Mouse (Mus musculus) hindbrain, embryonic 14.5 days (tissue): Measurements from ENCODE around the gene Cdc25a. TPM values are rescaled to one million over a fixed set of nuclear protein-coding genes. Genes with fewer than 3 reads are reported as not detected.

Source experiments
- microRNA-seq: library from miRNA; unstranded; fragments of <30 nt; microRNA quantifications from one replicate; pipeline ENCODE4, GENCODE M21; 2016
- polyA plus RNA-seq: library from polyadenylated mRNA; unstranded; fragments of >200 nt; fragmentation: Nextera tagmentation; extraction: Ambion mirVana; gene quantifications from 2 replicates; pipeline ENCODE4 v1.2.1, GENCODE M21; 2014

Cdc25a gene
- polyA plus RNA-seq, 1 experiment from 2014 or later, result 12.5 TPM

Small RNA genes lying within 50 kb of the gene (microRNA-seq; reads per million reads assigned to microRNA genes)
- 0.97 reads per million for gene Mir7089

Other genes with a start within 250 kb of the Cdc25a start
- not detected in 2 replicates for gene Fbxw24, start 249.5 kb upstream of the Cdc25a start, polyA plus RNA-seq
- not detected in 2 replicates for gene Fbxw25, start 210.9 kb upstream of the Cdc25a start, polyA plus RNA-seq
- 0.22 TPM in 1 of 2 replicates, not detected in the other for gene Fbxw18, start 172.9 kb upstream of the Cdc25a start, polyA plus RNA-seq
- not detected in 2 replicates for gene Fbxw26, start 129.5 kb upstream of the Cdc25a start, polyA plus RNA-seq
- not detected in 2 replicates for gene Fbxw27, start 84.9 kb upstream of the Cdc25a start, polyA plus RNA-seq
- 0.33 TPM in 1 of 2 replicates, not detected in the other for gene Spink8, start 63.3 kb upstream of the Cdc25a start, polyA plus RNA-seq
- gene Nme6, start 42.8 kb upstream of the Cdc25a start, polyA plus RNA-seq, result 64.2 and 64.3 TPM in 2 replicates
- gene Camp, start 26.0 kb upstream of the Cdc25a start, polyA plus RNA-seq, result 0.97 and 1.3 TPM in 2 replicates
- 189 and 216 TPM in 2 replicates for gene Map4, start 55.9 kb downstream of the Cdc25a start, polyA plus RNA-seq
- gene Smarcc1, start 242.1 kb downstream of the Cdc25a start, polyA plus RNA-seq, result 98.6 and 98.7 TPM in 2 replicates
- gene Dhx30, start 242.3 kb downstream of the Cdc25a start, polyA plus RNA-seq, result 153 and 155 TPM in 2 replicates